9 mouse cellular contexts compared by ENCODE assay signal in the genomic region with DNA sequence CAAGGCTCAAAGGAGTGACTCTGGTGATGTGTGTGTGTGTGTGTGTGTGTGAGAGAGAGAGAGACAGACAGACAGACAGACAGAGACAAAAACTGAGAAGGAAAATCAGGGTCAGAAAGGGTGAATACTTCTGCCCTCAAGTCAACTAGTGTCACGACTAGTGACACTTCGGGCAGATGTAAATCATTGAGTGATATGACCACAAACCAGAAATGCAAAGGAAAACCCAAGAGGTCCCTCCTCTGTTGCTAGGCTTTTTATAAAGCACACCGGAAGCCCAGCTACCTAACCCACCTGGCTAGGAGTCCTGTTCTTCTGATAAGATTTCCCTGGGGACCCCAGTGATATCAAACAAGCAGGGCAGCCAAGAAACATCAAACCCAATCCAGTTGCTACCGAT. TPM values are rescaled to one million over a fixed set of nuclear protein-coding genes. Genes with fewer than 3 reads are reported as not detected.
DNase-seq lines count a peak whose midpoint lies in the region; ATAC-seq and TF ChIP-seq lines count a peak whose summit lies in the region.
"Had no signal": no experiment of that assay in that cellular context is flagged by ENCODE, and none has a peak within 500 bp of the region (broad histone marks: within the 10 kb centered on the region; RNA-seq: fewer than 3 reads in every experiment).

No protein-coding gene starts in this region.

- H3K9me3 ChIP-seq in forebrain, postnatal 0 days (ENCODE audit: low read length): no peaks in the 10 kb centered on the region
- H3K9me3 ChIP-seq in midbrain, embryonic 15.5 days: no peaks in the 10 kb centered on the region

- peaks cover 16% of the 10 kb centered on the region for H3K4me1 ChIP-seq in forebrain, postnatal 0 days (ENCODE audit: insufficient read depth)
- peaks cover 39% of the 10 kb centered on the region for H3K4me1 ChIP-seq in midbrain, embryonic 15.5 days

- no peak for DNase-seq in left cerebral cortex, adult 2 months (ENCODE audit: extremely low spot score in 1 of 2, low spot score in 2 of 2)
- DNase-seq in left cerebral cortex, adult 8-10 months (ENCODE audit: low spot score in 2 of 2): no peak
- no peak for DNase-seq in forebrain, postnatal 0 days
- DNase-seq in cerebellum, adult 18-20 months: no peak
- DNase-seq in urinary bladder, postnatal 10 days (ENCODE audit: low spot score): no peak
- DNase-seq: right cerebral cortex, adult 18-20 months had no signal

- peak overlapping the region; percentile 57 for H3K4me2 ChIP-seq in forebrain, postnatal 0 days (ENCODE audit: low read depth)
- peak overlapping the region; percentile 78 for H3K4me2 ChIP-seq in midbrain, embryonic 15.5 days

- peak overlapping the region; percentile 78 for H3K27ac ChIP-seq in left cerebral cortex, adult 2 months
- peak overlapping the region; percentile 95 for H3K27ac ChIP-seq in forebrain, postnatal 0 days (ENCODE audit: low read depth, low read length)
- H3K27ac ChIP-seq in midbrain, embryonic 15.5 days: peak overlapping the region; percentile 91

- 79% methylated on average over 4 of the region's 4 CpGs for WGBS in forebrain, postnatal 0 days
- 74% methylated on average over 4 of the region's 4 CpGs for WGBS in midbrain, embryonic 15.5 days

- no peaks in the 10 kb centered on the region for H3K27me3 ChIP-seq in forebrain, postnatal 0 days (ENCODE audit: insufficient read depth, low read length)
- no peaks in the 10 kb centered on the region for H3K27me3 ChIP-seq in midbrain, embryonic 15.5 days (replicated peaks)

- intact Hi-C loops in left cerebral cortex, adult 2 months (cut with DNase I): no loop called here

- H3K9ac ChIP-seq in forebrain, postnatal 0 days: peak overlapping the region; percentile 93
- H3K9ac ChIP-seq in midbrain, embryonic 15.5 days: peak overlapping the region; percentile 62

- H3K36me3 ChIP-seq in forebrain, postnatal 0 days (ENCODE audit: insufficient read depth): no peaks in the 10 kb centered on the region
- no peaks in the 10 kb centered on the region for H3K36me3 ChIP-seq in midbrain, embryonic 15.5 days (replicated peaks)

- no peak for TF ChIP-seq CTCF in left cerebral cortex, adult 2 months (IDR thresholded peaks at IDR 0.05)
- no peak for TF ChIP-seq CTCF in forebrain, postnatal 0 days (IDR thresholded peaks at IDR 0.05; ENCODE audit: low read depth)

- H3K4me3 ChIP-seq in left cerebral cortex, adult 2 months: peak overlapping the region; percentile 99
- peak overlapping the region; percentile 90 for H3K4me3 ChIP-seq in forebrain, postnatal 0 days (ENCODE audit: low read depth, low read length)
- H3K4me3 ChIP-seq in midbrain, embryonic 15.5 days: peak overlapping the region; percentile 69

- peak; percentile 11 for ATAC-seq in activated CD4-positive, CD25-positive, alpha-beta regulatory T cell, adult 4 months
- ATAC-seq in forebrain, postnatal 0 days: no peak
- no peak for ATAC-seq in midbrain, embryonic 15.5 days (replicated peaks)
- no peak for ATAC-seq in frontal cortex, adult (ENCODE audit: low TSS enrichment)

RNA-seq across cellular contexts. Expression of gene Rasa3, which starts 2.3 kb away (rescaled TPM):
- 10 to 100 TPM; 62.3 to 69.4 TPM for total RNA-seq in left cerebral cortex, adult 2 months (2021)
- total RNA-seq in left cerebral cortex, adult 8-10 months (2022): 10 to 100 TPM; 63.9 to 72.0 (median 69.5) TPM
- 100 to 1,000 TPM in 1 of 2 experiments, 10 to 100 TPM in 1; 89.4 to 115 TPM for polyA plus RNA-seq in activated CD4-positive, CD25-positive, alpha-beta regulatory T cell, adult 4 months (2017; shearing (Covaris generic))
- 49.7 and 51.3 TPM in 2 replicates for total RNA-seq in forebrain, postnatal 0 days (2014; rRNA removed)
- 16.6 and 24.3 TPM in 2 replicates for polyA plus RNA-seq in forebrain, postnatal 0 days (2015; fragmentation: Nextera tagmentation; extraction: Ambion mirVana)
- polyA plus RNA-seq in midbrain, embryonic 15.5 days (2015; fragmentation: Nextera tagmentation; extraction: Ambion mirVana): 27.3 and 27.7 TPM in 2 replicates

RNA-seq across cellular contexts. Expression of gene Cfap97d2, which starts 30.6 kb away (rescaled TPM):
- 1 to 10 TPM; 1.0 to 1.4 TPM for total RNA-seq in left cerebral cortex, adult 2 months (2021)
- 1 to 10 TPM; 1.1 to 2.6 (median 2.0) TPM for total RNA-seq in left cerebral cortex, adult 8-10 months (2022)
- not detected for polyA plus RNA-seq in activated CD4-positive, CD25-positive, alpha-beta regulatory T cell, adult 4 months (2017; shearing (Covaris generic))
- total RNA-seq in forebrain, postnatal 0 days (2014; rRNA removed): 0.77 and 1.6 TPM in 2 replicates
- 0.73 and 1.7 TPM in 2 replicates for polyA plus RNA-seq in forebrain, postnatal 0 days (2015; fragmentation: Nextera tagmentation; extraction: Ambion mirVana)
- polyA plus RNA-seq in midbrain, embryonic 15.5 days (2015; fragmentation: Nextera tagmentation; extraction: Ambion mirVana): 1.7 and 2.3 TPM in 2 replicates
